Mouse (Mus musculus): ENCODE results near the gene Phlpp2. TPM values are rescaled to one million over a fixed set of nuclear protein-coding genes. Genes with fewer than 3 reads are reported as not detected.
A peak's percentile ranks its signal among the peaks of the same experiment; 100 is the strongest.

The Phlpp2 gene
- polyA plus RNA-seq, 1 experiment from 2014 or later = 4.4 TPM

GRCm38 (mm10) chr8:109904928-109905668 is 36.8 kb downstream of the Phlpp2 start:
- H3K36me3 ChIP-seq = peaks cover 29% of the 10 kb centered on the region
- no peaks in the 10 kb centered on the region for H3K9me3 ChIP-seq
- no peak for ATAC-seq (ENCODE audit: low FRiP score, low read depth)
- H3K9ac ChIP-seq = no peak overlapping the region
- H3K4me1 ChIP-seq (replicated peaks) = no peaks in the 10 kb centered on the region
- no peaks in the 10 kb centered on the region for H3K27me3 ChIP-seq
- H3K4me2 ChIP-seq = no peak overlapping the region
- H3K27ac ChIP-seq (replicated peaks) = no peak overlapping the region
- H3K4me3 ChIP-seq = no peak overlapping the region
- WGBS = 95% methylated on average over 1 of the region's 1 CpGs

- Histone ChIP-seq H3K4me1 (replicated peaks) (no peaks in the 10 kb centered on the region), H3K4me3 (no peak overlapping the region), H3K9me3 (no peaks in the 10 kb centered on the region), H3K27me3 (no peaks in the 10 kb centered on the region), H3K9ac (no peak overlapping the region), H3K4me2 (no peak overlapping the region), H3K36me3 (peaks cover 42% of the 10 kb centered on the region), H3K27ac (replicated peaks) (no peak overlapping the region)
- WGBS = 97% methylated on average over 3 of the region's 3 CpGs
- ATAC-seq (ENCODE audit: low FRiP score, low read depth) = no peak
Observed at GRCm38 (mm10) chr8:109906907-109907306, 38.6 kb downstream of the Phlpp2 start.

GRCm38 (mm10) chr8:109907376-109907775 is 39.0 kb downstream of the Phlpp2 start:
- no peak for ATAC-seq (ENCODE audit: low FRiP score, low read depth)
- Histone ChIP-seq H3K4me1 (replicated peaks) (no peaks in the 10 kb centered on the region), H3K4me2 (no peak overlapping the region), H3K4me3 (no peak overlapping the region), H3K9ac (no peak overlapping the region), H3K27me3 (no peaks in the 10 kb centered on the region), H3K27ac (replicated peaks) (no peak overlapping the region), H3K36me3 (peaks cover 47% of the 10 kb centered on the region), H3K9me3 (no peaks in the 10 kb centered on the region)
- WGBS = 94% methylated on average over 4 of the region's 4 CpGs

DNA sequence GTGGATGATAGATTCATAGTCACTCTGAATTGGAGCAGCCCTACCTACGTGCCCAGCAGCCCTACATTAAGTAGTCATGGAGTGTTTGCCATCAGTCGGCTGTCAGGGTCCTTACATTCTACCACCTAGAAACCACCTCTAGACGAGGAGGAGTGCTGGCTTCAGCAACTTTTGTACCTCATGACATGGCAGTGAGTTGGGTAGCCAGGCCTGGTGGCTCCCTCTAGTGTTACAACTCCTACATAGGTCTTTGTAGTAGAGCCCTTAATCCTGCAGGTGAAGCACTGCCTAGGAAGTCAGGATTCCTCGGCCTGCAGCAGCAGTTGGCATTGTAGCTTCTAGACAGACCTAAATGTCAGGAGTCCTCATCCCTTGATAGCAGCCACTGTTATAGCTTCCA is 48.9 kb downstream of the Phlpp2 start:
- Histone ChIP-seq H3K4me1 (replicated peaks) (0 out of 2 replicates have a peak, but pooled peaks cover 4% of the 10 kb centered on the region), H3K9ac (no peak overlapping the region)

GRCm38 (mm10) chr8:109920406-109921390 is 52.4 kb downstream of the Phlpp2 start:
- 70% methylated on average over 8 of the region's 8 CpGs for WGBS
- no peak for ATAC-seq (ENCODE audit: low FRiP score, low read depth)

More for the DNA sequence above, 48.9 kb downstream of the Phlpp2 start:
- Histone ChIP-seq H3K4me2 (no peak overlapping the region), H3K9me3 (no peaks in the 10 kb centered on the region), H3K4me3 (no peak overlapping the region), H3K27ac (replicated peaks) (no peak overlapping the region), H3K27me3 (no peaks in the 10 kb centered on the region), H3K36me3 (peaks cover 43% of the 10 kb centered on the region)
- WGBS = 56% methylated on average over 4 of the region's 4 CpGs
- ATAC-seq (ENCODE audit: low FRiP score, low read depth) = no peak

DNA sequence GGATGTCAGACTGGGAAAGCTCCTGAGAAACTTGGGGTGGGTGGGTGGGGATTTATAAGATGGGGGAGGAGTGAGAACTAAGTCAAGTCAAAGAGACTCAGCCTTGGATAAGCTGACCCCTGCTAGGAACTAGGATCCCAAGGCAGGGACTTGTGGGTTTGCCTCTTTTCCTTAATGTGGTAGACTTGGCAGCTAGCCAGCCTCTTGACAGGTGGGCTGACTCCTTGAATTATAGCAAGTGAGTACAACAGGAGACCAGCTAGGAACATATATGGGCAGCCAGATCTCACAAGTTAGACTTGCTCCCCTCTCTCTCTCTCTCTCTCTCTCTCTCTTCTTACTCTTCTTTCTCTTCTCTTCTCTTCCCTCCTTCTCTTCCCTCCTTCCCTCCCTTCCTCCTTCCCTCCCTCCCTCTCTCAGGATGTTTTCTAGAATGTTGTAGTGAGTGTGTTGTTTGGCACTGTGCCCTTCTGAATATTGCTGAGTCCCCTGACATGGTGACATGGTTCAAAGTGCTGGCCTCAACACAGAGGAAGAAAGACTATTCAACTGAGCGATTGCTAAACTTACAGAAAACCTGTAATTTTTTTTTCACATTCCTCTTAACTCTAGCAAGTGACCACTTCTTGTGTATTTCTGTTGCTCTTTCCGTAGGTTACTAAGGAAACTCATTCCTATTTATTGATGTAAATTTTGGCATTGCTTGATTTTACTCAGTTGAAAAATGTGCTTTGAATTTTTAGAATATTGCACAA is 73.4 kb downstream of the Phlpp2 start:
- H3K27me3 ChIP-seq = no peaks in the 10 kb centered on the region
- no peak overlapping the region for H3K9ac ChIP-seq
- peaks cover 8% of the 10 kb centered on the region; the same call in 1 of the 2 replicates for H3K4me1 ChIP-seq (replicated peaks)
- ATAC-seq (ENCODE audit: low FRiP score, low read depth) = no peak
- H3K4me2 ChIP-seq = no peak overlapping the region
- no peaks in the 10 kb centered on the region for H3K9me3 ChIP-seq
- 81% methylated on average over 2 of the region's 2 CpGs for WGBS
- peaks cover 32% of the 10 kb centered on the region for H3K36me3 ChIP-seq
- no peak overlapping the region for H3K27ac ChIP-seq (replicated peaks)
- no peak overlapping the region for H3K4me3 ChIP-seq

More at GRCm38 (mm10) chr8:109920406-109921390, 52.4 kb downstream of the Phlpp2 start:
- Histone ChIP-seq H3K9me3 (no peaks in the 10 kb centered on the region), H3K4me1 (replicated peaks) (0 out of 2 replicates have a peak, but pooled peaks cover 4% of the 10 kb centered on the region), H3K27ac (replicated peaks) (0 out of 2 replicates have a peak overlapping the region, but pooled peaks have one; percentile 13), H3K36me3 (peaks cover 33% of the 10 kb centered on the region), H3K4me2 (no peak overlapping the region), H3K4me3 (no peak overlapping the region), H3K9ac (no peak overlapping the region), H3K27me3 (no peaks in the 10 kb centered on the region)

- H3K4me3 ChIP-seq = no peak overlapping the region
- 53% methylated on average over 9 of the region's 9 CpGs for WGBS
- H3K9me3 ChIP-seq = no peaks in the 10 kb centered on the region
- H3K27me3 ChIP-seq = no peaks in the 10 kb centered on the region
- peaks cover 21% of the 10 kb centered on the region; the same call in 1 of the 2 replicates for H3K4me1 ChIP-seq (replicated peaks)
- no peak overlapping the region for H3K9ac ChIP-seq
- 0 out of 2 replicates have a peak overlapping the region, but pooled peaks have one; percentile 10 for H3K27ac ChIP-seq (replicated peaks)
- H3K36me3 ChIP-seq = peaks cover 14% of the 10 kb centered on the region
- ATAC-seq (ENCODE audit: low FRiP score, low read depth) = no peak
- H3K4me2 ChIP-seq = no peak overlapping the region
Observed at GRCm38 (mm10) chr8:109945153-109945632, 76.9 kb downstream of the Phlpp2 start.

DNA sequence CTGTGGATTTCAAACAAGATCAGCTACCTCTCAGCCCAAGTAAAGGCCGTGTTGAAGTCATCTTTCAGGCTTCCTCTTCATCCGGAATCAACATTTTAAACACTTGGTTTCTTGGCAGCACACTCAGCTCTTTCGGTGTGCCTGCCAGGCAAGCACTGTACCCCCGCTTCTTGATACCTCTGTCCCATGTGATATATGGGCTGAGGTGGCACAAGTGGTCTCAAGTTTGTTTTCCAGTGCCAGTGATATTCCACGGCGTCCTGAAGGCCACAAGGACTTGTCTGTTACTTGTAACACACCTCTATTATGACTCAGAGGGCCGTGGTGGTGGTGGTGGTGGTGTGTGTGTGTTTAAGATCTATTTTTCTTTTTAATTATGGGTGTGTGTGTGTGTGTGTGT is 77.4 kb downstream of the Phlpp2 start:
- no peak overlapping the region for H3K4me3 ChIP-seq
- ATAC-seq (ENCODE audit: low FRiP score, low read depth) = no peak
- no peak overlapping the region for H3K27ac ChIP-seq (replicated peaks)
- no peaks in the 10 kb centered on the region for H3K9me3 ChIP-seq
- WGBS = 83% methylated on average over 7 of the region's 7 CpGs
- no peak overlapping the region for H3K9ac ChIP-seq
- H3K4me1 ChIP-seq (replicated peaks) = peaks cover 21% of the 10 kb centered on the region; the same call in 1 of the 2 replicates
- no peak overlapping the region for H3K4me2 ChIP-seq
- H3K27me3 ChIP-seq = no peaks in the 10 kb centered on the region
- H3K36me3 ChIP-seq = peaks cover 9% of the 10 kb centered on the region

DNA sequence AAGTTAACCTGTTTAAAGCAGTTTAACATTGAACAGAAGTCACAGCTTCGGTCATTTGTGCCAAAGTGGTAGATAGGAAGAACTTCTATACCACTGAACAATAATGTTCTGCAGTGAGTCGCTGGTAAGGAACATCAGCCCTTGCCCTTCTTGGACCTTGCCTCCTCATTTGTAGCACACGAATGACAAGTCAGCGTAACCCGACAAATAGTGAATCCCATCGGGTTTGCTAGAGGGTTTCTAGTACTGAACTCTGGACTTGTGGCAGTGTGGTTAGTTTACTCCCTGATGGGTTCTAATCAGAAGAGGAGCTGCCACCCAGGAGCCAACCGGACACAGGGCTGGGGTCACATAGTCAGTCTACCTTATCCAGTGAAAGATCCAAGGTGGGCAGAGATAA is 77.9 kb downstream of the Phlpp2 start:
- H3K36me3 ChIP-seq = peaks cover 4% of the 10 kb centered on the region; the same call in 1 of the 2 replicates
- no peaks in the 10 kb centered on the region for H3K27me3 ChIP-seq
- WGBS = 92% methylated on average over 7 of the region's 7 CpGs
- H3K4me3 ChIP-seq = no peak overlapping the region
- no peaks in the 10 kb centered on the region for H3K9me3 ChIP-seq
- no peak overlapping the region for H3K27ac ChIP-seq (replicated peaks)
- no peak for ATAC-seq (ENCODE audit: low FRiP score, low read depth)
- H3K9ac ChIP-seq = no peak overlapping the region
- H3K4me2 ChIP-seq = no peak overlapping the region
- peaks cover 21% of the 10 kb centered on the region; the same call in 1 of the 2 replicates for H3K4me1 ChIP-seq (replicated peaks)

DNA sequence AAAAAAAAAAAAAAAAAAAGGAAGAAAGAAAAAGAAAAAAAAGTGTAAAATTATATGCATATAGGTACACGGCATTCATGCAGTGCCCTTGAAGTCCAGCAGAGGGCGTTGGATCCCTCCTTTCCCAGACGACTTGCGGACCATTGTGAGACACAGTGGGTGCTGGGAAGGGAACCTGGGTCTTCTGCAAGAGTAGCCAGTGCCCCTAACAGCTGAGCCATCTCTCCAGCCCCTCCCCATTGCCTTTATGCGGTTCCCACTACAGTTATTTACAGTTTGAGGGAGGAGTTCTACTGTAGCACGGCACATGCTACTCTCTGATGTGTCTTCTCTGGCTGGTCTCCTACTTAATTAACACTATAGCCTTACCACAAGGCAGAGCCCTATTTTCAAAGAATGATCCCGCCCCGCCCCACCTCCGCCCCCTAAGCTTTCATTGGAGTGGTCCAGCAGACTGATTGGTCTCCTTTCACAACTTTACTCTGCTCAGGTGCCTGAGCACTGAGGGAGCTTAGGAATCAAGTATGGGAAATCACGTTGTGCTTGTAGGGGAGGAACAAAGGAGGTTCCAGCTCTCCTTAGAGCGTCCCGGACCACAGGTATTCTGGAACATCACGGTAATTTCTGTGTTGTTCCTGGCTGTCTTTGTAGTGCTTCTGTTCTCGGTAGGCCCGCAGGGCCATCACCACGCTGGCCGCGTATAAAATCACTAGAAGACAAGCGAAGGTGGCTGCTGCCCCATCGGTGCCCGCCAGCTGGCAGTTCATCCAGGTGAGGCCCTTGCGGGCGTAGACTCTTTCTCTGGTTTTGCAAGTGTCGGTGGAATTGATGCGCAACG is 79.3 kb downstream of the Phlpp2 start:
- peak overlapping the region; percentile 68 for H3K4me2 ChIP-seq
- no peaks in the 10 kb centered on the region for H3K27me3 ChIP-seq
- H3K4me3 ChIP-seq = peak overlapping the region; percentile 42
- H3K36me3 ChIP-seq = no peaks in the 10 kb centered on the region
- 3% methylated on average over 26 of the region's 26 CpGs for WGBS
- peak; percentile 74 for ATAC-seq (ENCODE audit: low FRiP score, low read depth)
- H3K27ac ChIP-seq (replicated peaks) = peak overlapping the region; percentile 82
- peaks cover 21% of the 10 kb centered on the region; the same call in 1 of the 2 replicates for H3K4me1 ChIP-seq (replicated peaks)
- H3K9me3 ChIP-seq = no peaks in the 10 kb centered on the region
- peak overlapping the region; percentile 59 for H3K9ac ChIP-seq

GRCm38 (mm10) chr8:109948285-109948564 is 79.9 kb downstream of the Phlpp2 start:
- H3K27me3 ChIP-seq = no peaks in the 10 kb centered on the region
- H3K27ac ChIP-seq (replicated peaks) = peak overlapping the region; percentile 82
- peak; percentile 50; the same call in 1 of the 2 replicates for ATAC-seq (ENCODE audit: low FRiP score, low read depth)
- H3K9me3 ChIP-seq = no peaks in the 10 kb centered on the region
- no peaks in the 10 kb centered on the region for H3K36me3 ChIP-seq
- peak overlapping the region; percentile 68 for H3K4me2 ChIP-seq
- H3K4me1 ChIP-seq (replicated peaks) = peaks cover 21% of the 10 kb centered on the region; the same call in 1 of the 2 replicates
- H3K9ac ChIP-seq = peak overlapping the region; percentile 59
- peak overlapping the region; percentile 42 for H3K4me3 ChIP-seq
- WGBS = 4% methylated on average over 19 of the region's 19 CpGs

All from hindbrain, embryonic 15.5 days (tissue).